Mouse (Mus musculus) cerebellum, postnatal 10 days (tissue): ENCODE results near the gene Olfr716.
"Not testable (repeated sequence)": the region's sequence is repeated elsewhere in the genome, so short reads cannot be mapped to it uniquely, and the experiment has no call there.

Experiments used
- DNase-seq, 2 experiments: peaks; one replicate each; pipeline ENCODE4 v3.0.0; 2021; ENCODE audit warnings: mixed read lengths in 2 of 2

Olfr716 gene

DNA sequence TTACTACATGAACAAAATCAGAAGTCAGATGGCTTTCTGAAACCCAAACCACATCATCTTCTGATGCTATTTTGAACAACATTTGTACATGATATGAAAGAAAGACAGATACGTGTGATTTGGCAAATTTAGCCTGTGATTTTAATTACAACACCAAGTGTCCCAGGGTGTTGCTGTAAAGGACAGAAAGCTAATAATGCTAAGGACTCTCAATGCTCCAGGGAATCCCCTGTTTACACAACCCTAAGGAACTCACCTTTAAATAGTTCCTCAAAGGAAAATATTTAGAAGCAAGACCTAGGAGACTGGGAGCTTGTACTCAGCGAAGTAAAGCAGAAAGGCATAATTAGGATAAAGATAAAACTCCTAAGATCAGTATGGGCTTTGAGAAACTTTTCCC, at the start of gene Olfr716:
Gene Olfr716 (plus strand): TSS at position 301 of the 400 bp plus-strand sequence.
- not testable (repeated sequence) for DNase-seq

DNA sequence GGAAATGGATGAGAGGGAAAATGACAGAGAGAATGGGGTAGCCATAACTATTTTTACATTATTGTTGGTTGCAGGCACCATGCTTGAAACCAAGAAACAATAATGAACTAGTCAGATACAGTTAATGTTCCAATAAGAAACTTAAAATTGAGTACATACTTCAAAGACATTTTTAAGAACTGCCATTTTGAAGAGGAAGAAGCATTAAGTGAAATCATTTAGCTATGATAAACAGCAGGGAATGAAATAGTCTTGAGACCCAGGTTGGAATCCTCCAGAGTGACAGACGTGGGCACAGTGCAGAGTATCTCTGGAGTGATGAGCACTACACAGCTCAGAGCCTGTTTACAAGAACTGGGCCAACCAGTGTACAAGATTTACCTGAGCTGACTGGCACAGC, 45.2 kb upstream of the Olfr716 start, which contains the start of gene Olfr17:
Gene Olfr17 (plus strand): TSS at position 301 of the 400 bp plus-strand sequence.
- DNase-seq: no peak

DNA sequence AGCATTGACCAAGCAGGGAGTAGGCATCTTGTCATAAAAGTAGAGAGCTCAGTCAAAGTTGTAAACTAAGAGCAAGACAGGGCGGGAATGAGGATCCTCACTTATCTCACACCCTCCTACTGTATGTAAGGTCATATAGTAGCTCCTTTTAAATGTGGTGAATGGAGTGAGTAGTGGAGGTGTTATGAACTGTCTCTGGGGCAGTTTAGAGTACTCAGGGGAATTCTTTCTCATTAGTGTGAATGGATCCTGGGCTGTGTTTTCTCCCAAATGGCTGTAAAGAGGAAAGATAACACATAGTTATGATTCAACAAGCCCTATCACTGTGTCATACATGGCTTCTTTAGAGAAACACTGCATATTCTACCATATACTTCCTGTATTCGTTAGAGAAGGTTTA, 27.9 kb upstream of the Olfr716 start, which contains the start of gene Olfr715b:
Gene Olfr715b (minus strand): TSS at position 101 of the 400 bp plus-strand sequence.
- not testable (repeated sequence) for DNase-seq

DNA sequence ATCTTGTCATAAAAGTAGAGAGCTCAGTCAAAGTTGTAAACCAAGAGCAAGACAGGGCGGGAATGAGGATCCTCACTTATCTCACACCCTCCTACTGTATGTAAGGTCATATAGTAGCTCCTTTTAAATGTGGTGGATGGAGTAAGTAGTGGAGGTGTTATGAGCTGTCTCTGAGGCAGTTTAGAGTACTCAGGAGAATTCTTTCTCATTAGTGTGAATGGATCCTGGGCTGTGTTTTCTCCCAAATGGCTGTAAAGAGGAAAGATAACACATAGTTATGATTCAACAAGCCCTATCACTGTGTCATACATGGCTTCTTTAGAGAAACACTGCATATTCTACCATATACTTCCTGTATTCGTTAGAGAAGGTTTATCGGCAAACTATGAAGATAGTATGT, 7.1 kb upstream of the Olfr716 start, which contains the start of gene Olfr715:
Gene Olfr715 (minus strand): TSS at position 101 of the 400 bp plus-strand sequence.
- DNase-seq: not testable (repeated sequence)

DNA sequence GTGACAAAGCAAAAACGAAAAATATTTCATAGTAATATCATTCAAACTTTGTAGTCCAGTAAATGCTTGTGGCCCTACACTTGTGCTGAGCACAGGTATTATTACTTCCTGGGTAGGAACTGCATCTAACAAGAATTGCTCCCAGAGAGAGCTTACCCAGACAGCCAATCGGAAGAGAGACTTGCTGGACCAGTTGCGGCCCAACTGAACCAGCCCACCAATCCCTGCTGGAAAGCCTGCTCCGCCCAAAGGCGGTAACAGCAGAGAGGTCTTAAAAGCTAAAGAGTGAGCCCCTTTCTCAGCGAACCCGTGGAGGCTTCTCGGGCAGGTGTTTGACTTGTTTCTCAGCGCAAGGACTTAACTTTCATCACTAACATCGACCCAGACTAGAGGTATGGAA, 28.6 kb downstream of the Olfr716 start, which contains the start of gene Nlrp14:
Gene Nlrp14 (plus strand): TSS at position 301 of the 400 bp plus-strand sequence.
- no peak for DNase-seq

DNA sequence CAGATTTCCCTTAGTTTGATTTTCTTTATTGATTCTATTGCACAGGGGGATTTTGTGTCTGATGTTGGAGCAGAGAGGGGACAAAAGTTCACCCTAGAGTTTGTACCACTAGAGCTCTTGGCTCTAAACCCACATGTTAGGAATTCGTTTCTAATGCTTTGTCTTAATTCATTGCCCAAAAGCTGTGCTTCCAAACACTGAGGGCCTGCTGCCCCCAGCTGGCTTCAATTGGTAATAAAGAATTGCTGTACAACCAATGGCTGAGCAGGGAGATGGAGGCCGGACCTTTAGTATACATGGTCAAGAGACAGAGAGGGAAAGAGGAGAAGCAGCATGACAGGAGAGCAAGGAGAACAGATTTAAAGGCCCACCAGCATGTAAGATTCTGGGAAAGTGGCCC, 42.3 kb downstream of the Olfr716 start:
- no peak for DNase-seq
